Mouse (Mus musculus) midbrain, embryonic 14.5 days (tissue): ENCODE results near the gene Dpagt1. TPM values are rescaled to one million over a fixed set of nuclear protein-coding genes. Genes with fewer than 3 reads are reported as not detected.
"Not testable (repeated sequence)": the region's sequence is repeated elsewhere in the genome, so short reads cannot be mapped to it uniquely, and the experiment has no call there.

Experiments used
- ATAC-seq: fragments of 200-750 bp; cut with Nextera tagmentation; 2 replicates; pipeline ENCODE4 v1.8.0; 2017; ENCODE audit warnings: moderate number of reproducible peaks, moderate library complexity; ENCODE audit not compliant: low FRiP score, low TSS enrichment
- DNase-seq: peaks from one replicate; pipeline ENCODE4 v3.0.0-alpha.2; 2015
- H3K27ac ChIP-seq: fragments of 300-500 bp; sonication (generic); replicated peaks from 2 replicates; pipeline ENCODE4 v1.5.1; 2014; ENCODE audit warnings: mild to moderate bottlenecking, low read depth, low read length, moderate library complexity
- H3K27me3 ChIP-seq: fragments of 300-500 bp; sonication (generic); 2 replicates; pipeline ENCODE4 v1.6.1; 2014; ENCODE audit warnings: low read length, control low read depth, mixed read lengths; ENCODE audit not compliant: control insufficient read depth, insufficient read depth
- H3K36me3 ChIP-seq: fragments of 300-500 bp; sonication (generic); 2 replicates; pipeline ENCODE4 v1.6.1; 2014; ENCODE audit warnings: low read length, control low read depth; ENCODE audit not compliant: control insufficient read depth, insufficient read depth
- H3K4me1 ChIP-seq: fragments of 300-500 bp; sonication (generic); 2 replicates; pipeline ENCODE4 v1.6.1; 2014; ENCODE audit warnings: mild to moderate bottlenecking, antibody characterized with exemption, low read length, control low read depth; ENCODE audit not compliant: control insufficient read depth, insufficient read depth
- H3K4me2 ChIP-seq: fragments of 300-500 bp; sonication (generic); 2 replicates; pipeline ENCODE4 v1.6.1; 2014; ENCODE audit warnings: mild to moderate bottlenecking, low read length, moderate library complexity
- H3K4me3 ChIP-seq: fragments of 300-500 bp; sonication (generic); replicated peaks from 2 replicates; pipeline ENCODE4 v1.5.1; 2014; ENCODE audit warnings: low read depth, low read length
- H3K9ac ChIP-seq: fragments of 300-500 bp; sonication (generic); replicated peaks from 2 replicates; pipeline ENCODE4 v1.6.1; 2014; ENCODE audit warnings: mild to moderate bottlenecking, low read length, moderate library complexity
- H3K9me3 ChIP-seq: fragments of 300-500 bp; sonication (generic); 2 replicates; pipeline ENCODE4 v1.6.1; 2016; ENCODE audit warnings: low read length, control low read depth, mixed read lengths; ENCODE audit not compliant: control insufficient read depth
- WGBS: fragments of 180-500 bp; shearing (Covaris S2); extraction: QIAGEN DNeasy Blood & Tissue Kit; methylation state at CpG from one replicate; pipeline ENCODE4 v1.1.7; 2014; 5-methylcytosine and 5-hydroxymethylcytosine counted together
- polyA plus RNA-seq: library from polyadenylated mRNA; unstranded; fragments of >200 nt; fragmentation: Nextera tagmentation; extraction: Ambion mirVana; gene quantifications from 2 replicates; pipeline ENCODE4 v1.2.1, GENCODE M21; 2014

The Dpagt1 gene
- polyA plus RNA-seq, 1 experiment from 2014 or later = 37.0 TPM

GRCm38 (mm10) chr9:44323656-44324055 lies 2.2 kb upstream of the Dpagt1 start:
- H3K9ac ChIP-seq, H3K27ac ChIP-seq, H3K27me3 ChIP-seq, H3K36me3 ChIP-seq, DNase-seq, H3K4me3 ChIP-seq, ATAC-seq, H3K4me2 ChIP-seq, H3K9me3 ChIP-seq: not testable (repeated sequence)
- 72% methylated on average over 4 of the region's 4 CpGs for WGBS
- peaks cover 28% of the 10 kb centered on the region for H3K4me1 ChIP-seq

- no peak for ATAC-seq
- no peak overlapping the region for H3K4me3 ChIP-seq
- peaks cover 5% of the 10 kb centered on the region; the same call in 1 of the 2 replicates for H3K36me3 ChIP-seq
- H3K27me3 ChIP-seq = no peaks in the 10 kb centered on the region
- no peak overlapping the region for H3K4me2 ChIP-seq
- 80% methylated on average over 6 of the region's 6 CpGs for WGBS
- H3K4me1 ChIP-seq = peaks cover 23% of the 10 kb centered on the region
- no peak overlapping the region for H3K27ac ChIP-seq
- no peak for DNase-seq
- no peaks in the 10 kb centered on the region for H3K9me3 ChIP-seq
- no peak overlapping the region for H3K9ac ChIP-seq
These were observed 1.7 kb upstream of the Dpagt1 start for GRCm38 (mm10) chr9:44324147-44324546.

- H3K9ac ChIP-seq = peak overlapping the region; percentile 77; the same call in 1 of the 2 replicates
- peaks cover 20% of the 10 kb centered on the region for H3K4me1 ChIP-seq
- H3K9me3 ChIP-seq, ATAC-seq, H3K27me3 ChIP-seq, DNase-seq: not testable (repeated sequence)
- peak overlapping the region; percentile 85 for H3K4me2 ChIP-seq
- WGBS = 55% methylated on average over 7 of the region's 8 CpGs
- H3K36me3 ChIP-seq = peaks cover 14% of the 10 kb centered on the region
- peak overlapping the region; percentile 75 for H3K4me3 ChIP-seq
- peak overlapping the region; percentile 84 for H3K27ac ChIP-seq
These were observed 619 bp upstream of the Dpagt1 start for GRCm38 (mm10) chr9:44325032-44325767.

- Histone ChIP-seq H3K4me1 (peaks cover 12% of the 10 kb centered on the region), H3K27ac (peak overlapping the region; percentile 84), H3K4me2 (peak overlapping the region; percentile 85), H3K9me3 (no peaks in the 10 kb centered on the region), H3K9ac (peak overlapping the region; percentile 77), H3K27me3 (no peaks in the 10 kb centered on the region), H3K4me3 (peak overlapping the region; percentile 75), H3K36me3 (peaks cover 21% of the 10 kb centered on the region)
- ATAC-seq = peak; percentile 91
- DNase-seq = peak; percentile 91
- WGBS = under 1% methylated on average over 38 of the region's 38 CpGs
These were observed 698 bp downstream of the Dpagt1 start for GRCm38 (mm10) chr9:44326371-44327063.

GRCm38 (mm10) chr9:44327064-44327711 lies 1.4 kb downstream of the Dpagt1 start:
- ATAC-seq = peak; percentile 21; the same call in 1 of the 2 replicates
- DNase-seq = peak; percentile 45
- Histone ChIP-seq H3K36me3 (peaks cover 26% of the 10 kb centered on the region), H3K9ac (peak overlapping the region; percentile 77), H3K4me2 (peak overlapping the region; percentile 85), H3K9me3 (no peaks in the 10 kb centered on the region), H3K27ac (peak overlapping the region; percentile 84), H3K4me3 (peak overlapping the region; percentile 75), H3K27me3 (no peaks in the 10 kb centered on the region), H3K4me1 (peaks cover 12% of the 10 kb centered on the region)
- under 1% methylated on average over 22 of the region's 22 CpGs for WGBS

GRCm38 (mm10) chr9:44327926-44328325 lies 2.1 kb downstream of the Dpagt1 start:
- 94% methylated on average over 5 of the region's 5 CpGs for WGBS
- DNase-seq = no peak
- Histone ChIP-seq H3K36me3 (peaks cover 33% of the 10 kb centered on the region), H3K4me3 (peak overlapping the region; percentile 75; the same call in 1 of the 2 replicates), H3K27me3 (no peaks in the 10 kb centered on the region), H3K9ac (no peak overlapping the region; the same call in 1 of the 2 replicates), H3K4me2 (peak overlapping the region; percentile 85), H3K9me3 (no peaks in the 10 kb centered on the region), H3K4me1 (peaks cover 12% of the 10 kb centered on the region), H3K27ac (no peak overlapping the region)
- ATAC-seq = no peak

- WGBS = 94% methylated on average over 6 of the region's 6 CpGs
- Histone ChIP-seq H3K9me3 (no peaks in the 10 kb centered on the region), H3K4me3 (no peak overlapping the region), H3K27ac (no peak overlapping the region), H3K4me2 (no peak overlapping the region), H3K27me3 (no peaks in the 10 kb centered on the region), H3K9ac (no peak overlapping the region), H3K4me1 (peaks cover 12% of the 10 kb centered on the region), H3K36me3 (peaks cover 42% of the 10 kb centered on the region)
- ATAC-seq (no peak), DNase-seq (no peak)
These were observed 4.9 kb downstream of the Dpagt1 start for GRCm38 (mm10) chr9:44330736-44331135.

- Histone ChIP-seq H3K4me3 (no peak overlapping the region), H3K27ac (no peak overlapping the region), H3K4me2 (no peak overlapping the region), H3K9ac (no peak overlapping the region), H3K4me1 (peaks cover 16% of the 10 kb centered on the region), H3K27me3 (no peaks in the 10 kb centered on the region), H3K36me3 (peaks cover 47% of the 10 kb centered on the region), H3K9me3 (no peaks in the 10 kb centered on the region)
- no peak for ATAC-seq
- no peak for DNase-seq
- WGBS = 96% methylated on average over 13 of the region's 13 CpGs
These were observed 7.3 kb downstream of the Dpagt1 start for GRCm38 (mm10) chr9:44332918-44333638.
